Mouse (Mus musculus): Measurements from ENCODE around the gene Zcwpw1.

DNA sequence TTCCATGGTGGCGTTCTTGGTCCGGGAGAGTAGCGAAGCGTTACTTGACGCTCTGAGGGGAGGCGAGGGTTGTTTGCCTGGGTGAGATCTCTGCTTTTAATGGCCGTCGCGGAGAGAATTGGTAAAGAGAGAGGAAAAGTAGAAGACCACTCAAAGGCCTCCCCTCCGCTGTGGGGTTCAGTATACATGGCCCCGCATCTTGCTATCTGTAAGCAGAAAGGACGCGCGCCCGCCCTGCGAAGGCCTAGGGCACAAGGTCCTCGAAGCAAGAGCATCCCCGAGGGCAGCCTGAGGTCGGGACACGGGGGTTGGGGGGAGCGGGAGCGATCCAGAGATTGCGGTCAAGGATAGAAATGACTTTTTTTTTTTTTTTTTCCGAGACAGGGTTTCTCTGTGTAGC, 573 bp downstream of the Zcwpw1 start:
- TF ChIP-seq CTCF (IDR thresholded peaks at IDR 0.05; ENCODE audit: borderline replicate concordance, insufficient read depth, low read length): no peak
- no peak for TF ChIP-seq POLR2A (IDR thresholded peaks at IDR 0.05; ENCODE audit: low read depth, low read length)

Measured in embryonic fibroblast, embryonic 13.5 days (primary cell).